In the genomic region with DNA sequence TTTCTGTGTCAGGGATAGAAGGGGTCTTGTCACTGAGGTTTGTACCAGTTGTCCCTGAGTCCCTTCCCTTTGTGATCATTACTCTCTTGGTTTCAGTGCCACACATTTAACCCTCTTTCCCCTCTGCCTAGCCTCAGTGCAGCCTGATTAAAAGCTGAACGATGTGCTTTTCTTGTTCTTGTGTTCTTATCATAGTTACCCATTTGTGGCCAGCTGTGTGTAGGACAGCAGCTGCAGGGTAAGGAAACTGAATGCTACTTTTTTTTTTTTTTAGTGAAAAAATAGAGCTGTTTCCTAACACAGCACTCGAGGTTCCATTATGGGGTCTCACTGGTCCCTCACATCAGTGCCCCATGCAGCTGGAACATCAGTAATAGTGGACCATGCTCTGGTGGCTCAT, we compare ENCODE assay signal across 20 mouse cellular contexts.
A peak's percentile ranks its signal among the peaks of the same experiment; 100 is the strongest.
DNase-seq lines count a peak whose midpoint lies in the region; ATAC-seq and TF ChIP-seq lines count a peak whose summit lies in the region.
"Had no signal": no experiment of that assay in that cellular context is flagged by ENCODE, and none has a peak within 500 bp of the region (broad histone marks: within the 10 kb centered on the region; RNA-seq: fewer than 3 reads in every experiment).

No protein-coding gene starts in this region.

- no peak for TF ChIP-seq CTCF in liver, postnatal 0 days (IDR thresholded peaks at IDR 0.05; ENCODE audit: low read depth)

- peaks cover 19% of the 10 kb centered on the region for H3K4me1 ChIP-seq in heart, embryonic 12.5 days (replicated peaks)
- H3K4me1 ChIP-seq in liver, embryonic 12.5 days: peaks cover 15% of the 10 kb centered on the region
- H3K4me1 ChIP-seq in liver, postnatal 0 days (ENCODE audit: insufficient read depth): no peaks in the 10 kb centered on the region
- H3K4me1 ChIP-seq in embryonic facial prominence, embryonic 15.5 days: no peaks in the 10 kb centered on the region
- H3K4me1 ChIP-seq: embryonic facial prominence, embryonic 12.5 days; hindbrain, embryonic 15.5 days had no signal

- H3K9ac ChIP-seq in heart, embryonic 12.5 days: no peak overlapping the region
- no peak overlapping the region for H3K9ac ChIP-seq in liver, embryonic 12.5 days
- H3K9ac ChIP-seq in liver, postnatal 0 days (replicated peaks): no peak overlapping the region
- no peak overlapping the region for H3K9ac ChIP-seq in embryonic facial prominence, embryonic 15.5 days
- H3K9ac ChIP-seq: embryonic facial prominence, embryonic 12.5 days; forebrain, embryonic 13.5 days; heart, embryonic 15.5 days; hindbrain, embryonic 15.5 days had no signal

- no peaks in the 10 kb centered on the region for H3K9me3 ChIP-seq in heart, embryonic 12.5 days (replicated peaks)
- H3K9me3 ChIP-seq in liver, embryonic 12.5 days (replicated peaks): no peaks in the 10 kb centered on the region
- H3K9me3 ChIP-seq in liver, postnatal 0 days (ENCODE audit: low read length): no peaks in the 10 kb centered on the region
- no peaks in the 10 kb centered on the region for H3K9me3 ChIP-seq in embryonic facial prominence, embryonic 15.5 days (replicated peaks)
- H3K9me3 ChIP-seq: embryonic facial prominence, embryonic 12.5 days; forebrain, embryonic 13.5 days; heart, embryonic 15.5 days; hindbrain, embryonic 15.5 days had no signal

- H3K4me3 ChIP-seq in heart, embryonic 12.5 days: no peak overlapping the region
- no peak overlapping the region for H3K4me3 ChIP-seq in liver, embryonic 12.5 days
- H3K4me3 ChIP-seq in liver, postnatal 0 days (ENCODE audit: low read depth, low read length): no peak overlapping the region
- H3K4me3 ChIP-seq in embryonic facial prominence, embryonic 15.5 days (replicated peaks): no peak overlapping the region
- H3K4me3 ChIP-seq: embryonic facial prominence, embryonic 12.5 days; forebrain, embryonic 13.5 days; gastrocnemius, adult 2 months; heart, embryonic 15.5 days; hindbrain, embryonic 15.5 days had no signal

- H3K27ac ChIP-seq in heart, embryonic 12.5 days (ENCODE audit: poor library complexity, severe bottlenecking): peak overlapping the region; percentile 25; the same call in 1 of the 2 replicates
- no peak overlapping the region for H3K27ac ChIP-seq in liver, embryonic 12.5 days
- no peak overlapping the region for H3K27ac ChIP-seq in liver, postnatal 0 days (ENCODE audit: low read depth)
- H3K27ac ChIP-seq in embryonic facial prominence, embryonic 15.5 days (replicated peaks): 0 out of 2 replicates have a peak overlapping the region, but pooled peaks have one; percentile 11
- H3K27ac ChIP-seq: embryonic facial prominence, embryonic 12.5 days; forebrain, embryonic 13.5 days; gastrocnemius, adult 2 months; heart, embryonic 15.5 days; hindbrain, embryonic 15.5 days had no signal

- DNase-seq in heart, adult 11 months: no peak
- DNase-seq in liver, postnatal 0 days: no peak
- DNase-seq in left cerebral cortex, adult 9 months (ENCODE audit: low spot score in 2 of 2): no peak
- DNase-seq: adrenal gland, adult 8-10 months; adrenal gland, postnatal 36 days; cerebellum, adult 2 months; cerebellum, postnatal 10 days; embryo, embryonic 11 days; gastrocnemius, adult 2 months; gastrocnemius, postnatal 36 days; heart, adult 18-20 months had no signal

- H3K36me3 ChIP-seq in heart, embryonic 12.5 days: peaks cover 11% of the 10 kb centered on the region
- no peaks in the 10 kb centered on the region for H3K36me3 ChIP-seq in liver, embryonic 12.5 days
- H3K36me3 ChIP-seq in liver, postnatal 0 days (replicated peaks; ENCODE audit: insufficient read depth, low read length): peaks cover 4% of the 10 kb centered on the region
- H3K36me3 ChIP-seq in embryonic facial prominence, embryonic 15.5 days: 0 out of 2 replicates have a peak, but pooled peaks cover 4% of the 10 kb centered on the region
- H3K36me3 ChIP-seq: hindbrain, embryonic 15.5 days had no signal

- no peak overlapping the region for H3K4me2 ChIP-seq in heart, embryonic 12.5 days
- no peak overlapping the region for H3K4me2 ChIP-seq in liver, embryonic 12.5 days
- H3K4me2 ChIP-seq in liver, postnatal 0 days (ENCODE audit: low read depth, low read length): no peak overlapping the region
- H3K4me2 ChIP-seq in embryonic facial prominence, embryonic 15.5 days (replicated peaks): no peak overlapping the region
- H3K4me2 ChIP-seq: embryonic facial prominence, embryonic 12.5 days; forebrain, embryonic 13.5 days; heart, embryonic 15.5 days; hindbrain, embryonic 15.5 days had no signal

- no peak for TF ChIP-seq EP300 in liver, postnatal 0 days (IDR thresholded peaks at IDR 0.05; ENCODE audit: low read depth)

- 25% methylated on average over 2 of the region's 2 CpGs for WGBS in heart, embryonic 12.5 days
- WGBS in liver, embryonic 12.5 days (ENCODE audit: insufficient replicate concordance): 13% methylated on average over 2 of the region's 2 CpGs
- 44% methylated on average over 2 of the region's 2 CpGs for WGBS in liver, postnatal 0 days (ENCODE audit: insufficient replicate concordance)
- WGBS in embryonic facial prominence, embryonic 15.5 days: 46% methylated on average over 2 of the region's 2 CpGs

- no peaks in the 10 kb centered on the region for H3K27me3 ChIP-seq in heart, embryonic 12.5 days (replicated peaks)
- H3K27me3 ChIP-seq in liver, embryonic 12.5 days (replicated peaks): no peaks in the 10 kb centered on the region
- no peaks in the 10 kb centered on the region for H3K27me3 ChIP-seq in liver, postnatal 0 days (ENCODE audit: insufficient read depth, low read length)
- H3K27me3 ChIP-seq in embryonic facial prominence, embryonic 15.5 days: no peaks in the 10 kb centered on the region
- H3K27me3 ChIP-seq: embryonic facial prominence, embryonic 12.5 days; forebrain, embryonic 13.5 days; heart, embryonic 15.5 days; hindbrain, embryonic 15.5 days had no signal

- no peak for ATAC-seq in heart, embryonic 12.5 days (ENCODE audit: insufficient number of reproducible peaks, low FRiP score)
- ATAC-seq in liver, embryonic 12.5 days: peak; percentile 63
- no peak for ATAC-seq in liver, postnatal 0 days
- ATAC-seq in embryonic facial prominence, embryonic 15.5 days (ENCODE audit: insufficient number of reproducible peaks, low FRiP score, low TSS enrichment, low read depth): no peak
- peak; percentile 63 for ATAC-seq in megakaryocyte-erythroid progenitor cell, adult 5-6 weeks (replicated peaks; ENCODE audit: low FRiP score, low TSS enrichment, poor library complexity, severe bottlenecking)
- ATAC-seq: forebrain, embryonic 13.5 days; intestine, postnatal 0 days had no signal

Comparison
In these comparisons a context has a peak if more than half of its experiments do, and no peak if none do; other contexts are left out.
1. ATAC-seq: peak in liver, embryonic 12.5 days (single experiment) and megakaryocyte-erythroid progenitor cell, adult 5-6 weeks (single experiment); none in heart, embryonic 12.5 days (single experiment), liver, postnatal 0 days (single experiment) and embryonic facial prominence, embryonic 15.5 days (single experiment).
2. H3K27ac ChIP-seq: peak in heart, embryonic 12.5 days (single experiment) and embryonic facial prominence, embryonic 15.5 days (single experiment); none in liver, embryonic 12.5 days (single experiment) and liver, postnatal 0 days (single experiment).